Mouse (Mus musculus): ENCODE data around the gene Cxcl5. TPM values are rescaled to one million over a fixed set of nuclear protein-coding genes. Genes with fewer than 3 reads are reported as not detected.

The Cxcl5 gene
- polyA plus RNA-seq, 1 experiment from 2014 or later = not detected

DNA sequence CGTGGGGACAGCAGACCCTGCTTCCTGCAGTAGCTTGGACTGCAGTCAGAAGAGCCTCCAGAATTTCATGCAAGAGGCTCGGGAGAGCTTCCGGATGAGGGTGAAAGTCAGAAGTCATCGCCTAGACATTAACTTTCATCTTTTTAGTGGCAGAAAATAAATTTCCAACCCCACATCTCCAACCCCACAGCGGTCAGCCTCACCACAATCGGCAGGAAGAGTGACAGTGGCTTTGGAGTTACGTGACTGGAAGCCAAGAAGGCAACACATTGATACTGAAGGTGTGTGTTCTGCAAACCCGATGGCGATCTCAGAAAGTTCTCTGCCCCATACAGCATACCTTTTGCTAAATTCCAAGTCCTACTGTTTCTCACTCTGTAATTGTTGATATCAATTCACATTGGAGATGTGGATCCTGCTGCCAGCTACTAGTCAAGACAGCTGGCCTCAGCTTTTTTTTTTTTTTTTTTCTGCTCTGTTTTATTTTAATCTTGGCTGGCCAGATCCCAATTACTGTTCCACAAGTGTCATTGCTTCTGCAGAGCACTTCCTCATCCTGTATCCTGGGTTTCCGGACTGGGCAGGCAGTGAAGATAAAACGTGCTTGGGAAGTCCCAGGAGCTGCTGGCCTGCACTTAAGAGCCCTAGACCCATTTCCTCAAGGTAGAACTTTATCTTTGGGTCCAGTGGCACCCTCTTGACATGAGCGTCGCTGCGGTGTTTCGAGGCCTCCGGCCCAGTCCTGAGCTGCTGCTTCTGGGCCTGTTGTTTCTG, 12.9 kb downstream of the Cxcl5 start, which contains the start of gene Pf4:
Gene Pf4 (plus strand): TSS at position 556 of the 774 bp plus-strand sequence.
- H3K4me2 ChIP-seq (ENCODE audit: low read length) = no peak within 1 kb of the TSS
- ATAC-seq (ENCODE audit: low FRiP score, low TSS enrichment) = no peak
- 91% methylated on average over 16 of the region's 16 CpGs for WGBS

DNA sequence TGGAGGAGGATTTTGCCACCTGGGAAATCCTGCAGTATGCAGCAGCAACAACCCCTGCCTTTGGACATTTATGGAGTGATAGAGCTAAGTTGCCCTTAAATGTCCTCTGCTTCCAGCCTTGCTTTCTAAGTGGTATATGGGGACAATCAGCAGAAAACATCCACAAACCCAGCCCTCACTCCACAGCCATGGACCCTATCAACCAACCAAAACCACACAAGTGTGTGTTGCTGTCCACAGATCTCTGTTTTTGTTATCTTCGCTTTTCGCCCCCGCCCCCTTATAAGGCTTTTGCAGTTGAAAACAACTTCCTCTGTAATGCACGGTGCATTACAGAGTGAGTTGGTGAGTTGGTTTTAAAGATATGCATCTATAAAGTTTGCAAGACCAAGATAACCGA, 16.4 kb downstream of the Cxcl5 start:
- Histone ChIP-seq H3K9me3 (ENCODE audit: control insufficient read depth, low read length) (no peaks in the 10 kb centered on the region), H3K4me3 (replicated peaks; ENCODE audit: low read depth, low read length) (no peak overlapping the region), H3K9ac (replicated peaks; ENCODE audit: low read length) (no peak overlapping the region), H3K27ac (replicated peaks; ENCODE audit: low read depth, low read length) (no peak overlapping the region), H3K36me3 (ENCODE audit: control insufficient read depth, insufficient read depth, low read length) (no peaks in the 10 kb centered on the region), H3K4me2 (ENCODE audit: low read length) (no peak overlapping the region), H3K4me1 (ENCODE audit: control insufficient read depth, insufficient read depth, low read length) (no peaks in the 10 kb centered on the region), H3K27me3 (ENCODE audit: control insufficient read depth, insufficient read depth, low read length) (no peaks in the 10 kb centered on the region)
- DNase-seq (no peak), ATAC-seq (ENCODE audit: low FRiP score, low TSS enrichment) (no peak)
- 96% methylated on average over 5 of the region's 5 CpGs for WGBS

More for the DNA sequence above, 12.9 kb downstream of the Cxcl5 start, which contains the start of gene Pf4:
- Histone ChIP-seq H3K4me3 (replicated peaks; ENCODE audit: low read depth, low read length) (no peak within 1 kb of the TSS), H3K9me3 (ENCODE audit: control insufficient read depth, low read length) (no peaks in the 10 kb centered on the region), H3K9ac (replicated peaks; ENCODE audit: low read length) (no peak within 1 kb of the TSS), H3K4me1 (ENCODE audit: control insufficient read depth, insufficient read depth, low read length) (no peaks in the 10 kb centered on the region), H3K36me3 (ENCODE audit: control insufficient read depth, insufficient read depth, low read length) (no peaks in the 10 kb centered on the region), H3K27ac (replicated peaks; ENCODE audit: low read depth, low read length) (no peak within 1 kb of the TSS), H3K27me3 (ENCODE audit: control insufficient read depth, insufficient read depth, low read length) (no peaks in the 10 kb centered on the region)
- no peak for DNase-seq

DNA sequence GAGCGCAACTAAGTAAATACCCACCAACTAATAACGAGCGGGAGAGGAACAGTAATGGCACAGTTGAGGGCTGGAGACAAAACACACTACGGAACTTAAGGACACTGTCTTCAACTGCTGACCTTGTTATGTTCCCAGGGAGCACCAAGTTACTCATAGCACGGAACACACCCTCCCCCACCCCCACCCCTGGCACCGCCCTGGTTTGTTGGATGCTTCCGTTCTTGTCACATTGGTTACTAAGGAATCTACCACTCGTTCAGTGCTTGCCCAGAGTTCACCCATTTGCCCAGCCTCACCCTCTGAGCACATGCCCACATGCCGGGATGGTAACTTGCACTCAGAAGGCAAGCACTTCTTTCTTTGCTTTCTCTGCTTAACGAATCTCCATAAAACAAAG, 18.5 kb downstream of the Cxcl5 start:
- Histone ChIP-seq H3K27me3 (ENCODE audit: control insufficient read depth, insufficient read depth, low read length) (no peaks in the 10 kb centered on the region), H3K36me3 (ENCODE audit: control insufficient read depth, insufficient read depth, low read length) (no peaks in the 10 kb centered on the region), H3K4me3 (replicated peaks; ENCODE audit: low read depth, low read length) (no peak overlapping the region), H3K27ac (replicated peaks; ENCODE audit: low read depth, low read length) (no peak overlapping the region), H3K4me2 (ENCODE audit: low read length) (no peak overlapping the region), H3K4me1 (ENCODE audit: control insufficient read depth, insufficient read depth, low read length) (no peaks in the 10 kb centered on the region), H3K9me3 (ENCODE audit: control insufficient read depth, low read length) (no peaks in the 10 kb centered on the region), H3K9ac (replicated peaks; ENCODE audit: low read length) (no peak overlapping the region)
- whole genome bisulfite sequencing = 84% methylated on average over 10 of the region's 10 CpGs
- ATAC-seq (ENCODE audit: low FRiP score, low TSS enrichment) (no peak), DNase-seq (no peak)

DNA sequence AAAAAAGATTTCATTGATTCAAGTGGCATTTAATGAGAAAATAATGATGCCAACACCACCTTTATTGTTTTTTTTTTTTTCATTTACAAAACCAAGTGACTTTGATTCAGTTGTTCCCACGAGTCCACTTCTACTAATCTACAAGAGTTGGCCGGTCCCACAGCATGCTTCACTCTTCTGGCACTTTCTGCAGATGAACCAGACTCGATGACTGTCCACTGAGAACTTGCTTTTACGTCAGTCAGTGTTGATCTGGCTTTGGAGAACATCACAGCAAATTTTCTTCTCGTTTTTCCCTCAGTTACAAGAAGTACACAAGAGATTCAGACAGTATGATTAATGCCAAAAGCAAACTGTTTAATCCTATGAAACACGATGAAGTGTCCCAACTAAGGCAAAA, 19.7 kb downstream of the Cxcl5 start:
- no peak for ATAC-seq (ENCODE audit: low FRiP score, low TSS enrichment)
- no peaks in the 10 kb centered on the region for H3K9me3 ChIP-seq (ENCODE audit: control insufficient read depth, low read length)
- no peak overlapping the region for H3K27ac ChIP-seq (replicated peaks; ENCODE audit: low read depth, low read length)
- no peaks in the 10 kb centered on the region for H3K36me3 ChIP-seq (ENCODE audit: control insufficient read depth, insufficient read depth, low read length)
- no peaks in the 10 kb centered on the region for H3K4me1 ChIP-seq (ENCODE audit: control insufficient read depth, insufficient read depth, low read length)
- no peak overlapping the region for H3K4me3 ChIP-seq (replicated peaks; ENCODE audit: low read depth, low read length)
- H3K9ac ChIP-seq (replicated peaks; ENCODE audit: low read length) = no peak overlapping the region
- no peak for DNase-seq
- no peak overlapping the region for H3K4me2 ChIP-seq (ENCODE audit: low read length)
- no peaks in the 10 kb centered on the region for H3K27me3 ChIP-seq (ENCODE audit: control insufficient read depth, insufficient read depth, low read length)
- 86% methylated on average over 6 of the region's 6 CpGs for WGBS

DNA sequence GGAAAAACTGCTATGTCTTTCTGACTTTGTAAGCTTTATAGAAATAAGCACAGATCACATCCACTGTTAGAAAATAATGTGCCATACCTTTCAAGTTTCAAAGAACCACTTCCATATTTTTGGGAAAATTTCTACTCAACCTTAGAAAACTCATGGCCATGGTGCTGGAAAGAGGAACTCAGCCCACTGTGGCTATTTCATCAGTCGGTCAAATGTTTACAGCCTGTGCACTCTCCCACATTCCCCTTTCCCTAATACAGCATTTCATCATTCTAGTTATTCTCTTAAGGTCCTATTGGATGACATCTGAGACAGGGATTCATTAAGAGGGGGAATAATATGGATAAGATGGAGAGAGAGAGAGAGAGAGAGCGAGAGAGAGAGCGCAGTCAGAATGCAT, 24.5 kb downstream of the Cxcl5 start:
- Histone ChIP-seq H3K27ac (replicated peaks; ENCODE audit: low read depth, low read length) (no peak overlapping the region), H3K36me3 (ENCODE audit: control insufficient read depth, insufficient read depth, low read length) (no peaks in the 10 kb centered on the region), H3K4me2 (ENCODE audit: low read length) (no peak overlapping the region), H3K4me3 (replicated peaks; ENCODE audit: low read depth, low read length) (no peak overlapping the region), H3K27me3 (ENCODE audit: control insufficient read depth, insufficient read depth, low read length) (no peaks in the 10 kb centered on the region), H3K4me1 (ENCODE audit: control insufficient read depth, insufficient read depth, low read length) (no peaks in the 10 kb centered on the region), H3K9ac (replicated peaks; ENCODE audit: low read length) (no peak overlapping the region), H3K9me3 (ENCODE audit: control insufficient read depth, low read length) (no peaks in the 10 kb centered on the region)
- ATAC-seq (ENCODE audit: low FRiP score, low TSS enrichment) (no peak), DNase-seq (no peak)
- WGBS = 90% methylated on average over 3 of the region's 3 CpGs

DNA sequence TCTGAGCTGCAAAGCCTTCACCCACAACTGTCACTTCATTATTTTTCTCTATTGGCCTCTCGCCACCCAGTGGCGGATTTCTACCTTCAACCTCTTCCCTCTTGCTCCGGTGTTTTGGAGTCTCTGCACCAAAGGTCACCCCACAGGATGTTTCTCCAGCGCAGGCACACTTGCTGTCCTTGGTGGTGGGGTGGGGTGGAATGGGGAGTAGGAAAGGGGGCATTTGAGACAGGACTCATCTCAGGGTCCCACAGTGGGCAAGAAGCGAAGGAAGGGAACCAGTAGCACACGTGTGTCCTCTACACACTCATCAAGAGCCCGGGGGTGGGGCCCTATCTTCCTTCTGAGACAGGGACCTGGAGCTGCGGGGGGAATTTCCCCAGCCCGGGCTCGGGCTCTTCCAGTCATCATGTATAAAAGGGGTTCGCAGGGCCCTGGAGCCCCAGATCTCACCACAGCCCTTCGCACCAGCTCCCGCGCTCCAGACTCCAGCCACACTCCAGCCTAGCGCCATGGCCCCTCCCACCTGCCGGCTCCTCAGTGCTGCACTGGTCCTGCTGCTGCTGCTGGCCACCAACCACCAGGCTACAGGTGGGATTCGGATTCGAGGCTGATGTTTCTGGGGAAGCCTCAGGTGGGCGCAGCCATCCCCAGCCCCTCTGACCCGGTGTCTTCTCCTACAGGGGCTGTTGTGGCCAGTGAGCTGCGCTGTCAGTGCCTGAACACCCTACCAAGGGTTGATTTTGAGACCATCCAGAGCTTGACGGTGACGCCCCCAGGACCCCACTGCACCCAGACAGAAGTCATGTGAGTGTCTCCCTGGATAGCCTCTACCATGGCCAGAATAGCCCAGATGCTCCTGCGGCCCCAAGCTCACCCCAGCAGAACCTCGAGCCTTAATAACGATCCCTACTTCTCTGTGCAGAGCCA, 26.8 kb downstream of the Cxcl5 start, which contains the start of gene Cxcl3:
Gene Cxcl3 (plus strand): TSS at position 445 of the 930 bp plus-strand sequence.
- Histone ChIP-seq H3K9ac (replicated peaks; ENCODE audit: low read length) (peak within 1 kb of the TSS; percentile 30; the same call in 1 of the 2 replicates), H3K27me3 (ENCODE audit: control insufficient read depth, insufficient read depth, low read length) (no peaks in the 10 kb centered on the region), H3K27ac (replicated peaks; ENCODE audit: low read depth, low read length) (no peak within 1 kb of the TSS), H3K9me3 (ENCODE audit: control insufficient read depth, low read length) (no peaks in the 10 kb centered on the region), H3K4me3 (replicated peaks; ENCODE audit: low read depth, low read length) (peak within 1 kb of the TSS; percentile 33), H3K36me3 (ENCODE audit: control insufficient read depth, insufficient read depth, low read length) (no peaks in the 10 kb centered on the region), H3K4me1 (ENCODE audit: control insufficient read depth, insufficient read depth, low read length) (no peaks in the 10 kb centered on the region), H3K4me2 (ENCODE audit: low read length) (peak within 1 kb of the TSS; percentile 65)
- DNase-seq (peak; percentile 73), ATAC-seq (ENCODE audit: low FRiP score, low TSS enrichment) (peak; percentile 65)
- 17% methylated on average over 26 of the region's 26 CpGs for WGBS

DNA sequence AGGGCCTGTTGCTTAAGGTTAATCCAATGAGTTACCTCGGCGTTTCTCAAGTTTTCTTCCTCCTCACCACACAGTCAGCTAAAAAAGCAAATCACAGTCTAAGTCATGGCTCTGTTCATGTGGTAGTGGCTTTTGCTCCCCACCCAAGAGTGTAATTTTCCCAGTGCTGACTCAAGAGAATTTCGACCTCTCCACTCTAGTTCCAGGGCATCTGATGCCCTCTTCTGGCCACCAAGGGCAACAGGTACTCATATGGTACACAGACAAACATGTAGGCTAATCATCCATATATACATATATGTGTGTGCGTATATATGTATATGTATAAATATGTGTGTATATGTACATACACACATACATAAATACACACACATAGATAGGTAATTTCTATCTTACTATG, 29.0 kb downstream of the Cxcl5 start:
- H3K36me3 ChIP-seq (ENCODE audit: control insufficient read depth, insufficient read depth, low read length) = no peaks in the 10 kb centered on the region
- H3K27ac ChIP-seq (replicated peaks; ENCODE audit: low read depth, low read length) = no peak overlapping the region
- no peaks in the 10 kb centered on the region for H3K4me1 ChIP-seq (ENCODE audit: control insufficient read depth, insufficient read depth, low read length)
- ATAC-seq (ENCODE audit: low FRiP score, low TSS enrichment) (no peak), DNase-seq (no peak)
- no peak overlapping the region for H3K9ac ChIP-seq (replicated peaks; ENCODE audit: low read length)
- no peaks in the 10 kb centered on the region for H3K27me3 ChIP-seq (ENCODE audit: control insufficient read depth, insufficient read depth, low read length)
- WGBS = 75% methylated on average over 4 of the region's 4 CpGs
- H3K9me3 ChIP-seq (ENCODE audit: control insufficient read depth, low read length) = no peaks in the 10 kb centered on the region
- H3K4me2 ChIP-seq (ENCODE audit: low read length) = no peak overlapping the region
- H3K4me3 ChIP-seq (replicated peaks; ENCODE audit: low read depth, low read length) = no peak overlapping the region

DNA sequence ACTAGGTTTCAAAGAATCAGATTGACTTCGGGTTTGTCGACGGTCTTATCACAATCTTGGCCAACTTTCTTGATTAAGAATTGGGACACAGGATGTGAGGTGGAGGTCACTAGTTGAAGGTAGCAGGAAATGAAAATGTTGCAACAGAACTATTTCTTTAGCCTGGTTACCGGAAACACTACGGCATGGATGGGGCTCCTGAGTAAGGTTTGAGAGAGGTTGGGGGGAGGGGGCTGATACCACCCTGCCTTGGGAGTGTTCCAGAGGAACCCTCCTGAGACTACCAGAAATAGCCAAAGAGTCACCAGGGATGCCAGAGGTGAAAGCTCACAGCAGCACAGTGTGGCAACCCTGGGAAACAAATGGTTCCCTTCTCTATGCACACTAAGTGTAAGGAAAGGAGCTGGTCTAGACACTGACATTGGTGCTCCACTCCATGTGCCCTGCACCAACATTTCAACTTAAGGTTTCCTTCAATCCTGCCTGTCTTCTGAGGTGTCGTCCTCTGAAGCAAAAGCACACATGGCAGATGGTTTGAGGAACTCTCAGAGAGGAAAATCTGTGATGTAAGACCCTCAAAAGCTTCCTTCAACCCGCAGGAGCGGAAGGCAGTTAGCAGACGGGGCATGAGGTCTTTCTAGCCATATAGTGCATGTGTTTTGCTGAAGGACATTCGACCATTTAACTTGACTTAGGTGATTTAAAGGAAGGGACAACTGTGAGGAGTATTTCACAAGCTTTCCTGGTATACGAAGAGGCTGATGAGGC, 30.3 kb downstream of the Cxcl5 start:
- 91% methylated on average over 11 of the region's 11 CpGs for WGBS
- no peak overlapping the region for H3K27ac ChIP-seq (replicated peaks; ENCODE audit: low read depth, low read length)
- ATAC-seq (ENCODE audit: low FRiP score, low TSS enrichment) = no peak
- no peak overlapping the region for H3K4me3 ChIP-seq (replicated peaks; ENCODE audit: low read depth, low read length)
- H3K27me3 ChIP-seq (ENCODE audit: control insufficient read depth, insufficient read depth, low read length) = no peaks in the 10 kb centered on the region
- H3K9me3 ChIP-seq (ENCODE audit: control insufficient read depth, low read length) = no peaks in the 10 kb centered on the region
- no peak overlapping the region for H3K9ac ChIP-seq (replicated peaks; ENCODE audit: low read length)
- H3K4me2 ChIP-seq (ENCODE audit: low read length) = no peak overlapping the region
- DNase-seq = no peak
- no peaks in the 10 kb centered on the region for H3K4me1 ChIP-seq (ENCODE audit: control insufficient read depth, insufficient read depth, low read length)
- no peaks in the 10 kb centered on the region for H3K36me3 ChIP-seq (ENCODE audit: control insufficient read depth, insufficient read depth, low read length)

Data from midbrain, embryonic 14.5 days (tissue).